Mouse (Mus musculus): ENCODE data around the gene Crybg2.
A peak's percentile ranks its signal among the peaks of the same experiment; 100 is the strongest.

Crybg2 gene

DNA sequence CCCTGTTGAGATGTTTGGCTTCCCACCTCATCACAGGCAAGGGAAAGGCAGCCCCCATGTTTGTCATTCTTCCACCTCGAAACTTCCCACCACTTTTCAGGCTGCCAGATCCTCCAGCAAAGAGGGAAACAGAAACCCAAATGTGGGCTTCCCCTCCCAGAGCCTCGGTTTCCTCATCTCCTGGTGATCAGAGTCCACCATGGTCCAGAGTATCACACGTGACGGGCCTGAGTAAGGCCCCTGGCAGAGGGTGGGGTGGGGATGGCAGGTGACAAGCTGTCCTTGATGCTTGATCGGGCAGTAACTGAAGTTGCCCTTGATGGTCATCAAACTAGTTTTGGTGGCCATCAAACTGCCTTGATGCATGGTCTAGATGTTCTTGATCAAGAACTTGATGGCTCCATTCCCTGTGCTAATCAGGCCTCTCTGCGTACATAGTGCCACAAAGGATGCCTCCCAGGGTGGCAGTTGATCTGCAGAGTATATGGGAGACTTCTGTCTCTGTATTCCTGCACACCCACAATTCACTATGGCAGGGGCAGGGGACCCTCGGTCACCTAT lies 33.5 kb downstream of the Crybg2 start:
- DNase-seq (ENCODE audit: low spot score in 2 of 2) = no peak

DNA sequence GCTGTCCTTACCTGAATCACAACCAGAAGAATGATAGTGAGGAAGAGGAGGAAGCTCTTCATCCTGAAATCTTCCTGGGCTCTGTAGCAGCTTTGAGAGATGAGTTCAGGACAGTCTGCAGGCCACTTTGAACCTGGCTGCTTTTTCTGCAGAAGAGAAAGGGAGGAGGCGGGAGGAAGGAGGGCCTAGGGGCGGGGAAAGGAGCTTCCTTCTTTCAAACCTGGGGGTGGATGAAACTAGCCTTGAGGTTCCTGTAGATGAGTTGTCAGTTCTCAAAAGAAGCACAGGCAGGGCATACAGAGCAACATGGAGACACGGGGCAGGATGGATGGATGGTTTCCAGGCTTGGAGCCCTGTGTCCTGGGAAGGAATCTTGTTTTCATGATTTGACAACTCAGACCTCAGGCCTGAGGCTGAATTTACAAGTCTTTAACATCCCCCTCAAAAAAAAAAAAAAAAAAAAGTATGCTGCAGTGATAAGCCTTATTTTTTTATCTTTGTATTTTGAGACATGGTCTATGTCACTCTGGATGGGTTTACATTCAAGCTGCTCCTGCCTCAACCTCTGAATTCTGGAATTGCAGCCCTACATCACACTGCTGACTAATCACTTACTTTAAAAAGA lies 34.4 kb downstream of the Crybg2 start, which contains the start of gene Cd52:
Gene Cd52 (minus strand): TSS at position 160 of the 625 bp plus-strand sequence.
- DNase-seq (ENCODE audit: low spot score in 2 of 2) = peak; percentile 93 to 94

DNA sequence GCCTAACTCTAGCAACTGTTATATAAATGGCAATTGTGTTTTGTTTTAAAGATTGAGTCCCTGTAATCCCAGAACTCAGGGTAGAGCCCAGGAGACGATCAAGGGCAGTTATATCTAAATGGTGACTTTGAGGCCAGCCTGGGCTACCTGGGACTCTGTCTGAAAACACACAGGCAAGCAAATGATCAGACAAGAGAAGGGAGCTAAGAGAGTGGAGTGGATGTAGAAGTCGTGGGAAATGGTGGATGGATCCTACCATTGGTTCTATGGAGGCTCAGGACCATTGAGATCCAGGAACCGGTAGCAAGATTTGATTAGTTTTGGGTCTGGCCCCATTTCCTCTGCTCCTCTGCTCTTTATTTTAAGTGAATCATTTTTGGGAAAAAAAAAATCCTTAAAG lies 35.5 kb downstream of the Crybg2 start:
- DNase-seq (ENCODE audit: low spot score in 2 of 2) = no peak

DNA sequence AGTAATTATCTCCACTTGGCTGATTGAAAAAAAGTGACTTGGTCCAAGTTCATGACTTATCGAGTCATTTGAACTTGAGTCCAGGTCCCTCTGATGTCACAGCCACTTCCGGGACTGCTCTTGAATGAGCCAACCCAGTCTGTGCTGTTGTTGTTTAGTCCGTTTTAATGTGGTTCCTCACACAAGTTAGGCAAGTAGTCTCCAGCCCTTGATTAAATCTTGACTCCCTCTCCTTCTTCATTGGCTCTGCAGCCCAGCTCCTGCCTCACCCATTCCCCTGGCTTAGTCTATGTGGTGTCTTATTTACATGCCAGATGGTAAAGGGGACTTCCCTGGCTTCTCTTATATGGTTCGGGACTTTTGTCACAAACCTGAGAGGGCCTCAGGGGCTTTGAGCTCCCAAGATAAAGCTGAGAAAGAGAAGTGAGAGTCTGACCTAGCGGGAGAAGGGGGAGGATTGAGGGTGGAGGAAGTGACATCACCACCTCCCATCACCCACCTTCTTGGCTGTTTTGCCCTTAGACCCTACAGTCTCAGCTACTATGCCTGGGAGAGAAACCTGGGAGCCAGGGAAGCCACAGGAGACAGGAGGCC lies 36.5 kb downstream of the Crybg2 start:
- DNase-seq (ENCODE audit: low spot score in 2 of 2) = peak; percentile 92 to 93

DNA sequence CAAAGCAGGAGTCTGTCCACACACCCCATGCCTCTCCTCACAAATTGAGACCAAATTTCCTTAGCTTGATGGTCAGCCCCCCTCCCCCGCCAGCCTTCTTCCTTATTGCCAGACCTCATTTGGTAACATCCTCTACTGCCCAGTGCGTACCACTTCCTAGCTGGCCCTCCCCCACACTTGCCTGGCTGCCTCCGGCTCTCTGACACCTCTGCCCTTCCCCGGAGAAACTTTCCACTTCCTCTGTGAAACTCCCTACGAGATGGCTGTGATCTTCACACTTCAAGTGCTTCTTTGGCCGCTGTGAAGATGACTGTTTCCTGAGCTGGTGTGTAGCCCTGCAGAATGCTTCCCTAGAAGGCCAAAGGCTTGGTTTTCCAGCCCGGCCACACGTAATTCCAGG lies 38.0 kb downstream of the Crybg2 start:
- DNase-seq (ENCODE audit: low spot score in 2 of 2) = peak; percentile 95 to 96

DNA sequence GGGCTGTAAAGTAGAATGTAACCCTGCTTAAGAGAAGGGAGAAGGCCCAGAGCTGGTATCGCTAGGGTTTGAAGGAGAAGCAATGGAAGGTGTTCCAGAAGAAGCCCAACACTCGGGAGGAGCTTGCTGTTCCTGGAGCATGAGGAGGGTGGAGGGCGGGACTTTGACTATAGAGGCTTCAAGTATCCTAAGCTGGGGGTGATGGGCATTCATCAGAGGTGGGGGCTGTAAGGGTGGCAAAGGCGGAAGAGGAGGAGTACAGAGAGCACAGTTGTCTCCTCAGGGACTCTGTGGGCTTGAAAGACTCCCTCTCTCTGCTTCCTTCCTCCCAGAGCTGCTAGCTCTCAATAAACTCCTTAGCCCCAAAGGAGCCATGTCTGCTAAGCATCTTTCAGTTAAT lies 39.6 kb downstream of the Crybg2 start:
- DNase-seq (ENCODE audit: low spot score in 2 of 2) = peak; percentile 68 to 75

DNA sequence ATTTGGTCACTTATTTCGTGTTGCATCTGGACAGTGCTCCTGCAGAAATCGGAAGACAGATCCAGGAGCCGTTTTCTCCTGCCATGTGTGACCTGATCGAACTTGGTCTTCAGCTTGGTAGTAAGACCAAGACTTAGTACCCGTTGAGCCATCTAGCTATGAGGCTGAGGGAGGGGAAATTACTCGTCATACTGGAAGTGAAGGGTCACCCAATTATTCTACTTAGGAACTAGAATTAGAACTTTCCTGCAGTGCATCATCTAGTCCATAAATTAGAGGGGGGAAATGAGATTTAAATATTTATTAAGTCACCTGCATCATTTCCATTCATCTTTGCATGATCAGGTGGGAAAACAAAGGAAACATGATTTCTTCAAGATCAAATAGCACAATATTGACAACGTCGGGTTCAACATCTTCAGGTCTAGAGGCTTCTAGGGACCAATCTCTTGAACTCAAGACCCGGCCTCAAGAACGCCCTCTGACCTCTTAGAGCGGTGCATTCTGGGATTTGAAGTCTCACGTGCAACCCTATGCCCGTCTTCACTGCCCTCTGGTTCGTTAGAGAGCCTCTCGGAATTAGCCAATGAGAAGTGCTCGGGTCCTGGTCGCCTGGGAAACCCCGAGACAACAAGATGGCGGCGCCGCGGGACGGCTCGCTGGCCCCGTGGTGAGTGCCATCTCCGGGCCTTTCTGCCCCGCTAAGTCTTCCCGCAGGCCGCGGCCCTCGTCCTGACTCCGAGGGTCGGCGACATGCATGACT lies 41.5 kb downstream of the Crybg2 start, which contains the start of gene Ubxn11:
Gene Ubxn11 (plus strand): TSS at position 592 of the 763 bp plus-strand sequence.
- peak; percentile 92 to 93 for DNase-seq (ENCODE audit: low spot score in 2 of 2)

DNA sequence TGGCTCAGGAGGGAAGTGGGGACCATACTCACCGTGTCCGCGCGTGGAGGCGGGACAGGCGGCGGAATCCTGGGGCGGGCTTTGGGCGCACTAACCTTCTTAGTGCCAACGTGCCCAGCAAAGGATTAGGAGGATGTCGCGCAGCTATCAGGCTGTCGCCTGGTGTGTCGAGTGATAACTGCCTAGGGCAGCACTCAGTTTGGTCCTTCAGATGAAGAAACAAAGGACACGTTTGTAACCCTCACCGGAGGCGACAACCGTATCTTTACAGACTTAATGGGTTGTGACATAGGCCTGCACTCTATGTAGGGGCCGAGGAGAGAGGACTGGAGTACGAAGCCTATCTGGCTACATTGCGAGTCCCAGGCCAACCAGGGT lies 42.1 kb downstream of the Crybg2 start:
- no peak for DNase-seq (ENCODE audit: low spot score in 2 of 2)

DNA sequence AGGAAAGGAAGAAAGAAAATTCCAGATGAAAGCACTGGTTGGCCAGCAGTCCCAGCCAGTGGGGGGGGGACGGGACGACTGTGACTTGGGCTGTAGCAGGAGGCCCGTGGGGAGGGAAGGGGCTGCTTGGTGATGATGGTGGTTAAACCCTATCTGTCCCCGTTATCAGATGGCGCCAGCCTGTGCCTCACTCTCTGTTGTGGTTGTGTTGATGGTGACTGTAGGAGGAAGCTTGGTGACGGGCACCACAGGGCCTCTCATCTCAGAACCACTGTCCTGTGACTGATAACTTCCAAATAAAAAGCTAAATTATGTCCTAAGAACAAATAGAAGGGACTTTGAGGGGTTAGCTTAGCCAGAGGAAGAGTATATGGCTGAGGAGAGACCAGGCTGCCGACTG lies 45.5 kb downstream of the Crybg2 start:
- no peak for DNase-seq (ENCODE audit: low spot score in 2 of 2)

DNA sequence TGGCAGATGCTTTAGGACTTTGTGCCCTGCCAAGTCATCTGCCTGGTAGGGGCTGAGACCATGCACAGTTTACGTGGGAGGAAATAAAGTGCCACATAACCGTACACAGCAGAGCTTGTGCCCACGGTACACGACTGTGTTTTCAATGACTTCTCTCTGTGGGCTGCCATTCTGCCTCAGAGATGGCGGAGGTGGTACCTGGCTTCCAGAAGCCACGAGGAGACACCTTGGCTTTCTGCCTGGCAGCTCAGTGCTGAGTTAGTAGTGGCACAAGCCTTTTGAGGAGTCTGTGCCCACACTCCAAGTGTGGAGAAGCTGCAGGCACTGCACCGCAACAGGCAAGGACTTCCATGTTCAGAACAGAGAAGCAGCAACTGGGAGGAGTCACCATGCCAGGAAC lies 47.1 kb downstream of the Crybg2 start:
- no peak for DNase-seq (ENCODE audit: low spot score in 2 of 2)

DNA sequence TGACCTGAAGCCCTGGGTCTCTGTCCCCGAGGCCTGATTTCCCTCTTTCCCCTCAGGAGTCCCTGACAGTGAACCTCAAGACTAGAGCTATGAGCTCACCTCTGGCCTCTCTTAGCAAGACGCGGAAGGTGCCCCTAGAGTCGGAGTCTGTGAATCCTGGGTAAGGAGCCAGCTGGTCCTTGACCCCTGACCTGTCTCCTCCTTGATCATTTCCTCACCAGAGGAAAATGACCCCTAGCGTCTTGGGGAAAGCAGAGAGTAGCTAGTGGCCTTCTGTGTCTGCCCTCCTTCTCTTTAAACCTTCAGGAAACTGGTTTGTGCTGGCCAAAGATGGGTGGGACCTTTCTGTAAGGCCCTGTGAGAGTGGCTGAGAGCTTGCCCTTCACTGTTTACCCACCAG lies 47.6 kb downstream of the Crybg2 start:
- no peak for DNase-seq (ENCODE audit: low spot score in 2 of 2)

DNA sequence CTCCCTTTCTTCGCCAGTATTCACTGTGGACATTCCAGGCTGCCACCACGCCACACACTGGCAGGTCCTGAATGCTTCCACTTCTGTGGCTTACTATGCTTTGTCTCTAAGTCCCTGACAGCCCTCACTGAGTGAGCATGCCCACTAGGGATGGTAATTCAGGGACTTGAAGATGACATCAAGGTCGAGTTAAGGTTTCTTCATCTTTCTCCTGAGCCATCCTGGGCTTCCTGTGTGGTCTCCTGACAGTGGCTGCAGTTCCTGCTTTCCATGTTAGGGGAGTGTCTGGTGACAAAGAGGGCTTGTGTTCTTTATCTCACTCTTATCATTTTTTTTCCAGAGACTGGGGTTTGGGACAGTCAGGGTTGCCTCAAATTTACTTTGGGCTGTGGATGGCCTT lies 50.0 kb downstream of the Crybg2 start:
- no peak for DNase-seq (ENCODE audit: low spot score in 2 of 2)

DNA sequence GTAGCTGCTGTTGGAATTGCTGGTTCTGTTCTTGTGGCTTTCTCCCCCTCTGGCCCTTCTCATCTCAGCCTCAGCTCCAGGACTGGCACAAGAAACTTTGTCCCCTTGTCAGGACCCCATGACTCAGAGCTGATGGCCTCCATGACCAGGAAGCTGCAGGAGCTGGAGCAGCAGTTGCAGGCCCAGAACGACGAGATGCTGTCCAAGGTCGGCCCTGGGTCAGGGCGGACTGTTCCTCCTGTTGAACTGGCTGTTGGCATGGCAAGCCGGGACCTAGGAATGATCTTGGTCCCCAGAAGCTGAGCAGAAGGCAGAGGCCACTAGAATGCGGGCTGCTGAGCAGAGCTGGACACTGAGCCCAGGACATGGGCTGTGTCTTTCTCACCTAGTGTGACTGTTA lies 51.8 kb downstream of the Crybg2 start:
- DNase-seq (ENCODE audit: low spot score in 2 of 2) = no peak

DNA sequence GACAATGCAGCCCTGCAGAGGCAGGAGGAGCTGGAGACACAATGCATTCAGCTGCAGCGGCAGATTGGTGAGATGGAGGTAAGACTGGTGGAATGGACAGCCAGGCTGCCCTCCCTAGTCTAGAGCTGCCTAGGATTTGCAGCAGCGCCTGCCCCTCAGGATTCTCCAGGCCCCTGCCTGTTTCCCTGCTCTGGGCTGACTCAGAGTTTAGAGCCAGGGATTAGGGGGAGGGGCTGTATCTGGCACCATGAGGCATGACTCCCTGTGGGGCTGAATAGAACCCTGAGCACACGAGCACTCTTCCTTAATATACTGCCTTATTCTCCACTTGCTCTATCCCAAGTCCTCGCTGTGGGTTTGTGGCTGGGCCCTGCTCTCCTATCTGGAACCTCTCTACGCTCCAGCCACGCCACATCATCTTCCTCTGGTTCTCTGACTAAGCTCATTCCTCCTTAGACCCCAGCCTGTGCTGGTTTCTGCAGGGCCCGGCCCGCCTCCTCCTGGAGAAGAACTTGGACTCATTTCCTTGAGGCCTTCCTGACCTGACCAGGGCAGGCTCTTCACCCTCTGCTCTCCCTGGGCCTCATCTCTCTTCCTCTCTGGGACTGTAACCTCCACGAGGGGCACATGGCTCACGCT lies 52.9 kb downstream of the Crybg2 start:
- no peak for DNase-seq (ENCODE audit: low spot score in 2 of 2)

DNA sequence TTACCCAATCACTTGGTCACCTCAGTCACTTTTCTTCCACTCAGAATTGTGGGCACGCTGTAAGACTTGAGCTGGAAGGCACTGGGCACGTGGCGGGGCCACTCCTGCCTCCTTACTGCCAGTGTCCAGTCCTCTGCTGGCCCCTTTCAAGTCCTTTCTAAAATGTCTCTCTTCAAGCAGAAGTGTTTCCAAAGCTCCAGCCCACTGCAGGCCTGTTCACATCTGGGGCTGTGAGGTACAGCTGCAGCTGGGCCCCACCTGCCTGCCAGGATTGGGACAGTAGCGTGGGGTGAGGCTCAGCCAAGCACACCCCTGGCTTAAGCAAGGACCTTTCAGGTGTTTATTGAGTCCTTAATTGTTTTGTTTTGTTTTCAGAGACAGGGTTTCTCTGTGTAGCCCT lies 53.4 kb downstream of the Crybg2 start:
- no peak for DNase-seq (ENCODE audit: low spot score in 2 of 2)

DNA sequence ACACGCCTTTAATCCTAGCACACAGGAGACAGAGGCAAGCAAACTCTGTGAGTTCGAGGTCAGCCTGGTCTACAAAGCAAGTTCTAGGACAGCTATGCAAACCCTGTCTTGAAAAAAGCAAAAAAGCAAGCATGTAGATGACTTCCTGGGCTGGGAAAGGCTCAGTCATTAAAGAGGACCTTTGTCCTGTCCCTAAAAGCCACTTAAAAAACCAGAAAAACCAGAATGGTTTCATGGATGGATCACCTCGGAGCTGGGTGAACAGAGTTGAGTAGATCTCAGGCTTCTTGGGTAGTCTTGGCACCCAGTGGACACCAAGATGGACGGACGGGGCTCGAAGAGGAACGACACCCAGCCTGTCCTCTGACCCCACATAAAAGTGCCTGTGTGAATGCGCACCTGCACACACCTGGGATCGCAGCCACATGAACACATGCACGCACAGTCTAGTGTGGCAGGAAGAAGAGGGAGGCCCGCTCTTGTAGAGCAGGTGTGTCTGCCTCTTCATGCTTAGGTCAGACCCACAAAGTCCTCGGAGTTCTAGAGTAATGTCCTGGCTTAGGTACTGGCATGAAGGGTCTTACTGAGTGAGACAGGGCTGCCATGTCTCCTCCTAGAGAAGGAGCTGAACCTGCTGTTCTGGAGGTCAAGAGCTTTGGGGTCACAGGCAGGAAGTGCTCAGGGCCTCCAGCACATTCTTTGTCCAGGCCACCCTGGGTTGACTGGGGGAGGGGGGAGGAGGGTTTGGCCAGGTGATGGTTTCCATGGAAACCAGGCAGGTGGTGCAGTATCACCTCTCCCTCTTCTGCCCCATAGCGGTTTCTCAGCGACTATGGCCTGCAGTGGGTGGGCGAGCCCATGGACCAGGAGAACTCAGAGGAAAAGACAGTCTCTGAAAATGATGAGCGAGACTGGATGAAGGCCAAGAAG lies 54.9 kb downstream of the Crybg2 start:
- no peak for DNase-seq (ENCODE audit: low spot score in 2 of 2)

DNA sequence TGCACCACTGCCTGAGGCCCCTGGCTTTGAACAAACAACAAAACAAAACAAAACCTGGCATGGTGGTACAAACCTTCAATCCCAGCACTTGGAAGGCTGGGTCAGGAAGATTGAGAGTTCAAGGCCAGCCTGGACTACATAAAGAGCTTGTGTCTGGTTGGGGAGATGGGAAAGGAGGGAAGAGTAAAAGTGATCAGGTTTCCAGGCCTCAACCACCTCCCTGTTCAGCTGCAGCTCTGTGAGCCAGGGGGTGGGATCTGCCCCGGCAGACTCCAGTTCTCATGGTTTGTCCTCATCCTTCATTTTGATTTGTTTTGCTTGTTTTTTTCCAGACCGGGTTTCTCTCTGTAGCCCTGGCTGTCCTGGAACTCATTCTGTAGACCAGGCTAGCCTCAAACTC lies 55.9 kb downstream of the Crybg2 start:
- no peak for DNase-seq (ENCODE audit: low spot score in 2 of 2)

DNA sequence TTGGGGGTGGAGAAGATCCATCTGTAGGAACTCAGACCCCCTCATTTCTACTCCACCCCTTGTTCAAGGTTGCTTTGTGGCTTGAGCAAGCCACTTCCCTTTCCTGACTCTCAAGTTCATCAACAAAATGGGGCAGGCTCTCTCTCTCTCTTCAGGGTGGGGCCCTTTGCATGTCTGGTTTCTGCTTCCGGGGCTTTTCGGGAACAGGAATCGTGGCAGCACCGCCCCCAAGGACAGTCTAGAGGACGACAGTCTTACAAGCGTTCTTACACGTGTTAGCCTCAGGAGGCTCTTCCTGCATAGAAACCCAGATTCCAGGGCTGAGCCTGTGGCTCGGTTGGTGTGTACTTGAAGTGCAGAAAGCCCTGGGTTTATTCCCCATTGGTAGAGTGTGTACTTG lies 56.4 kb downstream of the Crybg2 start:
- peak; percentile 91 to 93 for DNase-seq (ENCODE audit: low spot score in 2 of 2)

DNA sequence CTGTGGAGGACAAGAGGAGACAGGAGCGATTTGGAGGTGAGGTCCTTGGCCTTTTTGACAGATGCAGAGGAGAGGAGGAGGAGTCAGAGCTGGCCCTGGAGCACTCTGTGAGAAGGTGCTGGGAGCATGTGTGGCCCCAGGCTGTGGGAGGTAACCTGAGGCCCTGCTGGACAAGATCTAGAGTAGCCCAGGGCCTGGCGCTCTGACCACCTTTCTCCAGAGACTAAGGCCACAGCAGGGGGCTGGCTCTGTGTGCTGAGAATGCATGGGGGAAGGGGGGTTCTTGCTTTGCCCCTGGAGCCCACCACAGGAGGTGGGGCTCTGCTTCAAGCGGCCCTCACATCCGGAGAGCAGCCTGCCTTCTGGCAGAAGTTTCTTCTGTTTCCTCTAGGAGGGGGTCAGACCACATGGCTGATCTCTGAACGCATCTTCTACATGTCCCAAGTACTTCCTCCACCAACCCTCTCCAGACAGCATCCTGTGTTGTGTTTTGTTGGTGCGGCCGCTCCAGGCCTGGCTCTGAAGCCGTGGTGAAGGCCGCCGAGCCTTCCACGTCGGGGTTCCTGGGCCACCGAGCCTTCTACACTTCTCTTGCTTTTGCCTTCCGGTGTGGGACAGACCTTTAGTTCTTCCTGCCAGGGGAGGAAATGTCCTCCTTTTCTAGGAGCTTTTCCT lies 57.6 kb downstream of the Crybg2 start:
- DNase-seq (ENCODE audit: low spot score in 2 of 2) = peak; percentile 61 to 69

DNA sequence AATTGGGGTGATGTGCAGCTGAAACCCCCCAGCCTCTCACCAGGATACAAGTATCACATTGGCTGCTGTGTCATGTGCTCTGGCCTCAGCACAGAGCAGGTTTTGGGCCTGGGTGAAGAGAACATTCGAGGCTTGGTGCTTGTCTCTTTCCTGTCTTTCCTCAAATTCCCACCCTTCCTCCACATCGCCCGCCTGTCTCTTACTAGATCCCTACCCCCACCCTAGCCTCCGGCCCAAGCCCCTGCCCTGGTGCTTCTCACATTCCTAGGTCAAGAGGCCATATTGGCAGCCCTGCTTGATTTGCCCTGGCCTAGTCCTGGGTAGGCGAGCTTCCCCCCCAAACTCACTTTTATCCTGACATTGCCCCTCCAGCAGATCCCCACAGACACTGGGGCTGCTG lies 58.4 kb downstream of the Crybg2 start:
- DNase-seq (ENCODE audit: low spot score in 2 of 2) = peak in 1 of 2 experiments; percentile 20
